Mouse (Mus musculus) small intestine, adult 2 months (tissue): ENCODE data around the gene Rnf121.

Experiments used
- CTCF ChIP-seq: fragments of 200-500 bp; IDR thresholded peaks from 2 replicates; pipeline ENCODE4 v1.5.1; 2012; ENCODE audit warnings: low read depth, mild to moderate bottlenecking, control low read depth, inconsistent platforms, low read length, moderate library complexity, mixed read lengths; ENCODE audit not compliant: insufficient replicate concordance, insufficient read length; ENCODE audit errors: extremely low read depth
- POLR2A ChIP-seq: fragments of 200-500 bp; IDR thresholded peaks from 2 replicates; pipeline ENCODE4 v1.6.1; 2012; ENCODE audit warnings: low read depth, mild to moderate bottlenecking, control low read depth, inconsistent platforms, low read length, moderate library complexity

- no peak for TF ChIP-seq CTCF
- no peak for TF ChIP-seq POLR2A
These were observed 45.9 kb downstream of the Rnf121 start for GRCm38 (mm10) chr7:102019362-102019761.
